Mouse (Mus musculus): ENCODE measurements at regions not wholly inside any gene's neighbourhood (a gene's known extent, or its start where the extent isn't known, plus 50 kb on each side); places are given as distances from the start of the nearest gene placed in this dataset.

- in situ Hi-C loops (cut with MboI; ENCODE audit: unreplicated experiment in 2 of 2), result no loop called here
These were observed 187.7 kb downstream of the Zfp36l1 start for GRCm38 (mm10) chr12:79924921-79925703.

- in situ Hi-C loops (cut with MboI; ENCODE audit: unreplicated experiment in 2 of 2), result no loop called here
These were observed 189.0 kb downstream of the Zfp36l1 start for GRCm38 (mm10) chr12:79923811-79924210.

GRCm38 (mm10) chr12:79921786-79922185 is 191.0 kb downstream of the Zfp36l1 start:
- in situ Hi-C loops (cut with MboI; ENCODE audit: unreplicated experiment in 2 of 2), result no loop called here

GRCm38 (mm10) chr12:79918983-79919382 is 193.8 kb downstream of the Zfp36l1 start:
- in situ Hi-C loops (cut with MboI; ENCODE audit: unreplicated experiment in 2 of 2), result no loop called here

- in situ Hi-C loops (cut with MboI; ENCODE audit: unreplicated experiment in 2 of 2), result no loop called here
These were observed 195.1 kb downstream of the Zfp36l1 start for GRCm38 (mm10) chr12:79917634-79918289.

- in situ Hi-C loops (cut with MboI; ENCODE audit: unreplicated experiment in 2 of 2), result no loop called here
These were observed 195.7 kb downstream of the Zfp36l1 start for GRCm38 (mm10) chr12:79916896-79917633.

- in situ Hi-C loops (cut with MboI; ENCODE audit: unreplicated experiment in 2 of 2), result loop anchor here in 1 of 2 experiments (5.0 kb wide), 1 partner anchor 302 kb away; no protein-coding TSS in a partner anchor
These were observed 198.9 kb downstream of the Zfp36l1 start for GRCm38 (mm10) chr12:79913898-79914297.

- in situ Hi-C loops (cut with MboI; ENCODE audit: unreplicated experiment in 2 of 2), result loop anchor here in 1 of 2 experiments (5.0 kb wide), 1 partner anchor 300 kb away; no protein-coding TSS in a partner anchor
These were observed 200.3 kb downstream of the Zfp36l1 start for GRCm38 (mm10) chr12:79912281-79913063.

- in situ Hi-C loops (cut with MboI; ENCODE audit: unreplicated experiment in 2 of 2), result loop anchor here in 1 of 2 experiments (5.0 kb wide), 1 partner anchor 299 kb away; no protein-coding TSS in a partner anchor
These were observed 201.7 kb downstream of the Zfp36l1 start for GRCm38 (mm10) chr12:79910884-79911759.

GRCm38 (mm10) chr12:79907583-79907982 is 205.2 kb downstream of the Zfp36l1 start:
- in situ Hi-C loops (cut with MboI; ENCODE audit: unreplicated experiment in 2 of 2), result no loop called here

GRCm38 (mm10) chr12:79906738-79907365 is 206.0 kb downstream of the Zfp36l1 start:
- in situ Hi-C loops (cut with MboI; ENCODE audit: unreplicated experiment in 2 of 2), result no loop called here

GRCm38 (mm10) chr12:79905828-79906737 is 206.7 kb downstream of the Zfp36l1 start:
- in situ Hi-C loops (cut with MboI; ENCODE audit: unreplicated experiment in 2 of 2), result no loop called here

GRCm38 (mm10) chr12:79904913-79905549 is 207.8 kb downstream of the Zfp36l1 start:
- in situ Hi-C loops (cut with MboI; ENCODE audit: unreplicated experiment in 2 of 2), result loop anchor here in 1 of 2 experiments (5.0 kb wide), 1 partner anchor 63 kb away; no protein-coding TSS in a partner anchor

GRCm38 (mm10) chr12:79902761-79903160 is 210.1 kb downstream of the Zfp36l1 start:
- in situ Hi-C loops (cut with MboI; ENCODE audit: unreplicated experiment in 2 of 2), result loop anchor here in 1 of 2 experiments (5.0 kb wide), 1 partner anchor 60 kb away; no protein-coding TSS in a partner anchor

- in situ Hi-C loops (cut with MboI; ENCODE audit: unreplicated experiment in 2 of 2), result loop anchor here in 1 of 2 experiments (5.0 kb wide), 1 partner anchor 60 kb away; no protein-coding TSS in a partner anchor
These were observed 210.7 kb downstream of the Zfp36l1 start for GRCm38 (mm10) chr12:79902163-79902562.

- in situ Hi-C loops (cut with MboI; ENCODE audit: unreplicated experiment in 2 of 2), result no loop called here
These were observed 214.4 kb downstream of the Zfp36l1 start for GRCm38 (mm10) chr12:79898198-79898930.
